Mouse (Mus musculus) testis, adult 2 months (tissue): ENCODE measurements around the gene Cobll1.

Source experiments
- CTCF ChIP-seq: fragments of 200-500 bp; IDR thresholded peaks from 2 replicates; pipeline ENCODE4 v1.5.1; 2012; ENCODE audit warnings: low read depth, mild to moderate bottlenecking, inconsistent platforms, low read length, moderate library complexity; ENCODE audit not compliant: control insufficient read depth, insufficient read depth, insufficient replicate concordance
- POLR2A ChIP-seq: fragments of 200-500 bp; IDR thresholded peaks from 2 replicates; pipeline ENCODE4 v1.6.1; 2012; ENCODE audit warnings: low read depth, mild to moderate bottlenecking, inconsistent platforms, low read length, moderate library complexity; ENCODE audit not compliant: control insufficient read depth

- TF ChIP-seq POLR2A (no peak), CTCF (no peak)
Observed at GRCm38 (mm10) chr2:65075840-65076239, 163.4 kb downstream of the Cobll1 start.
